Mouse (Mus musculus): ENCODE data around the gene Zic1.

Zic1 gene

DNA sequence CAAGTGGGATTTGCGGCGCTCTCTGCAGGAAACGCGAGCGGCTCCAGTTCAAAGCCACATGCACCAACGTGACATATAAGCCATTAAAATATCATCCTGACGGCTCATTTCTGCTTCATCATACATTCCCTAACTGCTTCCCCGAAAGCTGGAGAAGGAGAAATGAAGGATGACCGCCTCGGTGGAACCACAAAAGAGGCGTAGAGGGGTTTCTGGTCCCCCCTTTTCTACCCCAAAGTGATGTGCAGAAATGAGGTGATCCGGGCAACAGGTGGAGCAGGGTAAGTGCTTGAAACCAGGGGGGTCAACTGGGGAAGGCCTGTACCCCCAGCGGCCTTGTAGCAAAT is 3.3 kb upstream of the Zic1 start:
- peak; percentile 2 for DNase-seq (ENCODE audit: low read depth, low spot score)

DNA sequence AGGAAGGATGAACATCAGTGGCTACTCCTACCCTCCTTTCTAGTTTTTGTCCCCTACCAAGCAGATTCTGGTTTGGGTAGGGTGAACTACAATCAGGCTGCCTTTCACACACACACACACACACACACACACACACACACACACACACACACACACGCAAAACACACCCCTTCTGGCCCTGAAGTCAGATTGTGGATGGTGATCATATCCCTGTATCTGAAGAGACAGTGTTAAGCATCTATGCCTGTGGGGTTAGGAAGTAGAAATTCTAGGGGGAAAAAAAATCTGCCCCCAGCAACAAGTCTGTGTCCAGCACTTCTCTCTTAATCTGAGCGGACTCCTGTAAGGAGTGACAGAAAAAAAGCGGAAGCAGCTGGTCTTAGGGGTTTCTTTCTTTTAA is 2.5 kb upstream of the Zic1 start:
- peak; percentile 2 for DNase-seq (ENCODE audit: low read depth, low spot score)

DNA sequence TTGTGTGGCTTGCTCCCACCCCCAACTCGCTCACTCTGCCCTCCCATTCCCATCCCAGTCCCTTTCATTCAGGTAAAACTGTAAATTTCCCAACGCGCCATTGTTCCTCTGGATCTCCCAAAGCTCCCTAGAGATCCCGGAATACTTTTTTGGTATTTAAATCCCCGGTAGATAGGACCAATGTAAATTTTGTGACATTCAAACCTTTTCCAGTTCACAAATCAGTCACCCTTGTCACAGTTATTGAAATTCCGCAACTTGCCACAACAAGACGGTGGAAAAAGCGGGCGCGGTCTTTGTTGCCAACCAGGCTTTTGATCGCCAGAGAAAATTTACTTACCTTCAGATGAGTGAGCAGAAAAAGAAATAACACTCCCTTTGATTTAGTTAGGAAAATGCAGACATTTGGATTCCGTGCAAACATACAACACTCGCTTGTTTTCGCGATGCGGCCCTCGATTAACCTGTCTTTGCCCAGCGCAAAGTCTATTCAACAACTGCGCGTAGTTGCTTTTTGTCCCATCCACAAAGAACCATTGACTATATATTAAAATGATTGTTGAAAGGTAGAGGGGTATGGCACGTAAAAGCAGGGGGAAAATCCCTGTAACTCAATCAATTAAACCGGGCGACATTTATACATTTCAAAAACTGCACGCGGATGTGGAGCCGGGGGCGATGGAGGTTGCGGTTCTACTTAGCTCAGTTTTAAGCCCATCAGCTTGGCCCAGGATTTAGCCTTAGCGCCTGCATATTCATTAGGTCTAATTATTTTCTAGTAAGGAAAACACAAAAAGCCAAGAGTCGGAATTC is 1.6 kb upstream of the Zic1 start:
- DNase-seq (ENCODE audit: low read depth, low spot score): peak; percentile 16

GRCm38 (mm10) chr9:91366226-91366998 is 802 bp upstream of the Zic1 start:
- peak; percentile 30 for DNase-seq (ENCODE audit: low read depth, low spot score)

DNA sequence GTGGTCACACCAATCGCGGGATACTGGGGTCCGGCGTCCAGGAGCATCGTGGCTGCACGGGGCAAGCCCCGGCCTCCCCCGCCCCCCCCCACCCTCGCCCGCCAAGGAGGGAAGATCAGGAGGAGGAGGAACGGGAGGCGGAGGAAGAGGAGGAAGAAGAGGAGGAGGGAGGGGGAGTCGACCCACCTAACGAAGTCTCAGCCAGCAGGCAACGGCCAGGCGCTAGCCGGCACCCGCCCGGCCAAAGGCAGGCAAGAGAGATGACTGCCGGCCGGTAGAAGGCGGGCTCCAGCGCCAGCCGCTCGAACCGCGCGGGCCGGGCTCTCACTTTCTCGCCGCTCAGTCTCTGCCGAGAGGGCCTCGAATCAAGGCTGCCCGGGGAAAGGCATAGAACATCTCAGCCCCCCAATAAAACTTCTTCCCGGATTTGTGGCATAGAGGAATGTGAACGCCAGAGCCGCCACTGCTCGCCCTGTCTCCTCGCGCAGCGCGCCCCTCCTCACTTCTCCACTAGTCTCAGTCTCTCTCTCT is 574 bp downstream of the Zic1 start:
- peak; percentile 63 for DNase-seq (ENCODE audit: low read depth, low spot score)

DNA sequence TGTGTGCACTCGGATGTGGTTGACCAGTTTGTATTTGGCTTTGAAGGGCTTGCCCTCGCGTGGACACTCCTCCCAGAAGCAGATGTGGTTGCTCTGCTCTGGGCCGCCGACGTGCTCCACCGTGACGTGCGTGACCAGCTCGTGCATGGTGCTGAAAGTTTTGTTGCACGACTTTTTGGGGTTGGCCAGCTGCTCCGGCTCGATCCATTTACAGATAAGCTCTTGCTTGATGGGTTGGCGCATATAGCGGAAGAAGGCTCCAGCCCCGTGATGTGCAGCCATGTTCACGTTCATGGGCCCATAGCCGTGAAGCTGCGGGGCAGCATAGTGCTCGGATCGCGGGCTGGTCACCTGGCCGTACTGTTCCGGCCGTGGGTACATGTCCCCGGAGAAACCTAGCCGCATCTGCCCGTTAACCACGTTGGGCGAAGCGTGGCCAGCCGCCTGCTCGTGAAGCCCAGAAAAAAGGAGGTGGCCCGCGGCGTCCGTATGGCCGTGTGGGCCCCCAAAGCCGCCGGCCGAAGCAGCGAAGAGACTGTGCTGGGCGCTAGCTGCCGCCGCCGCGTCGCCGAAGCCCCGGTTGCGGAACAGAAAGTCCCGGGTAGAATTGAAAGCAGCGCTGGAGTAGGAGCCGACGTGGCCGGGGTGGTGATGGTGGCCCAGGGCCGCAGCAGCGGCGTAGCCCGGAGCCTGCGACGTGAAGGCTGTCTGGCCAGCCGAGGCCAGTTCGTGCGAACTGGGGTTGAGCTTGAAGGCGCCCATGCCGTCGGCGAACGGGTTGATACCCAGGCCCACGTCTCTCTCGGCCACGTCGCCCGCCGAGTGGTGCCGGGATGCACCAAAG is 1.3 kb downstream of the Zic1 start:
- DNase-seq (ENCODE audit: low read depth, low spot score): peak; percentile 41

DNA sequence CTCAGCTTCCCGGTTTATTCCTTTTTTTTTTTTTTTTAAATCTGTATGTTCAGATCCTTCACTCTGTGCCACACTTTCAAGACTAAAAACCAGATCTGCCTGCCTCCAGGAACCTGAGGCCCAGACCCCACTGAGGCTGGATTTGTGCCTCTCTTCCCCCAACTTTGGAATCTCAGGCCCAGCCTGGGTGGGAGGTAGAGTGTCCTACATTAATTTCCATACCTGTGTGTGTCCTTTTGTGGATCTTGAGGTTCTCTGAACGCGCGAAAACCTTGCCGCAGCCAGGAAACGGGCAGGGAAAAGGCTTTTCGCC is 1.8 kb downstream of the Zic1 start:
- no peak for DNase-seq (ENCODE audit: low read depth, low spot score)

DNA sequence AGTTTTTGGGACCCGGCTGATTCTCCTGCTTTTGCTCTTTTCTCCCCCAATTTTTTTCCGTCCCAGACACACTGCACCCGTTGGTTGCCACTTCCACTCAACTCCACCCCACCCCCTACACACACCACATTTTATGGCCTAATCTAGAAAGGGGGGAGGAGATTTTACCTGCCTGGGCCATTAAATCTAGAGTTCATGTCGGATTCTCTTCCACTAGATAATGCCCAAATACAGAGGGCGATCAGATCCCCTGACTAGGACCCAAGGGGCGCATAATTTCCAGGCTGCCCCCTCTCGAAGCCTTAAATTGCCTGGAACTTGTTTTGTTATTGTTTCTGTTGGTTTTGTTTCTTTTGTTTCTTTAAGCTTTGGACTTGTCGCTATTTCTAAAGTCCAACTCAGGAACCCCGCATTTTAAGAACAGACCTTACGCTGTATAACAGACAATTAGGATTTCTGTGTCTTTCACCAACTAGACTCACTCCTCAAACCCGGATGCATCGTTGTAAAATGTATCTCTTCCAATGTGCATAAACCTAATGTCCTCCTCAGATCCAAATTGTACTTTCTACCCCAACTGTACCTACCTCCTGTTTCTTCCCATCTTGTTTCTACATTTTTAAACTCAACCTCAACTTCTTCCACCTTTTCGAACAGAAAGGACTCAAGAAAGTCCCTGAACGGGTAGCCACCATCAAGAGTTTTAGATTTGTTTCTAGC is 2.4 kb downstream of the Zic1 start:
- peak; percentile 3 for DNase-seq (ENCODE audit: low read depth, low spot score)

GRCm38 (mm10) chr9:91361856-91362601 is 3.6 kb downstream of the Zic1 start, which contains the start of gene Zic4:
Zic4 (plus strand) TSS chr9:91362413.
- DNase-seq (ENCODE audit: low read depth, low spot score): peak; percentile 78

GRCm38 (mm10) chr9:91361033-91361855 is 4.4 kb downstream of the Zic1 start:
- peak; percentile 47 for DNase-seq (ENCODE audit: low read depth, low spot score)

DNA sequence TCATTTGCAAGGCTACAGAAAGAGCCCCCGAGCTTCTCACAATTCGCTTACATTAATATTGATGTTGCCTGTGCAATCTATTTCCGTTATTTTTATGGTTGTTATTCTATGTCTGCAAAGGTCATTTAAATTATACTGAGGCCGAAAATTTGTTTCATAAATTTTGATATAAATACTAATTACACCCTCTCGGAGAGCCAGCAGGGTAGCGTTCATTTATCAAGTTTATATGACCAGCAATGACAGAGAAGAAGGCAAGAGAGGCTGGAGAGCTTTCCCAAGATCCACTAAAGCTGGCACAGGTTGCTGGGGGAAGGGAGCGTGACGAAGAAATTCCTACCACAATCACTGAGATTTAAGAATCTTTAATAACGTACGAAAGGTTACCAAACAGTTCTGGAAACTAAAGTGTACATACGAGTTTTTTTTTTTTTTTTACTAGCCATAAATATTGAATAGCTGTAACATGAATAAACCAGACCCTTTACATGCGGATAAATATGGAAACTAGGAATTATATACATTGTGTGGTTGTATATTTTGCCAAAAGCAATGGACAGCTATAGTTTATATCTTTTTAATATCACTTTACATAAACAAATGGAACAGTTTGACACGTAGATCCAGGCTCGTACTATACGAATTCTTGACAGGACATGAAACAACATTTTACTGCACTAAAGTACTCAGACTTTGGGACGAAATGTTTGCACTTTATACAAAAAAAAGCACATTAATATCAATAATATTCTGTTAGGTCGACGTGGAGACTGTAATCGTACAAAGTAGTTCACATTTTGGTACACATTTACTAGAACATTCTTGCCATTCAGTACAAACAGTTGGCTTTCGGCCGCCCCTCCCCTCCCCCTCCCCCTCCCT is 5.2 kb downstream of the Zic1 start:
- DNase-seq (ENCODE audit: low read depth, low spot score): no peak

- peak; percentile 2 for DNase-seq (ENCODE audit: low read depth, low spot score)
Observed at GRCm38 (mm10) chr9:91358851-91359687, 6.5 kb downstream of the Zic1 start.

GRCm38 (mm10) chr9:91357321-91357720 is 8.3 kb downstream of the Zic1 start:
- DNase-seq (ENCODE audit: low read depth, low spot score): no peak

GRCm38 (mm10) chr9:91356353-91356740 is 9.3 kb downstream of the Zic1 start:
- no peak for DNase-seq (ENCODE audit: low read depth, low spot score)

DNA sequence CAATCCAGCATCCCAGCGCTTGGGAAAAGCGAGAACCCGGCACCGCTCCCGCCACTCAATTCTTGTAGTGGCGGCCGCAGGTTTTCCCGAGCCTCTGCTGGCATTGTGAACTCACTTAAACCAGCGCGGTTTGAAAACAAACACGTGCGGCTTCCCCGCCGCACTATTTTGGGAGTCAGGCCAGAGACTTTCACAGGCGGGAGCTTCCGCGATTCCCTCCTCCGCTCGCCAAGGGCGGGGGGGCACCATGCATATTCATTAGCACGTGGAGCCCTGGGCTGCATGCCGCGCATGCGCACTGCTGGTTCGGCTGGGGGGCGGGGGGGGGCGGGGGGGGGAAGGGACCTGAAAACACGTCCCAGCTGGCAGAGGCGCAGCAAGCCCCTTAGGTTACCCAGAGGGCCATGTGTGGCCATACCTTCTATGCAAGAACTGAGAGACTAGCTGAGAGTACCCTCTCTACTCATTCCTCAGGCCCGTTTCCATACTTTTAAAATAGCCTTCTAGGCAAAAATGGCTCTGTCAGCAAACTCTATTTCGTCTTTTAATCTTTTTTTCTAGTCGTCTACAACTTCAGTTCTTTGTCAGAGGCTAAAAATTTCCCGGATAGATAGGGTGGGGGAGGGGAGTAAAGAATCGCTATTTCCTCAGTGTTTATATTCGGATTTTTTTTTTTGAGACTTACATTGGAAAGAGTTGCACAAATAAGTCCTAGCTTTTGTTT is 9.8 kb downstream of the Zic1 start:
- DNase-seq (ENCODE audit: low read depth, low spot score): peak; percentile 64

DNA sequence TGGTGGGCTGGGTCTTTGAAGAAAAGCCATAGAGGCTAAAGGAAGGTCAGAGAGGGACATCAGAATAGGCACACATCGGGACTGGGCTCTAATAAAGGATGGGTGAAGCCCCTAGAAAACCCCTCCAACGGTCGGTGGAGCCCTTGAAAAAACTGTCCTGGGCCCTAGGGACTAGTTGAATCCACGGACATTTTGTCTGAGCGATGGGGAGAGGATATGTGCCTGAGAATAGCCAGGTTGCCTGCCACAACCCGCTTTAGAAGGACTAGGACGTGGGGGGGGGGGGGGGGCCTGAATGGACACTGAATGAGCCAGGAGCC is 10.4 kb downstream of the Zic1 start:
- DNase-seq (ENCODE audit: low read depth, low spot score): no peak
